Mouse (Mus musculus): ENCODE data around the gene Idh3a. TPM values are rescaled to one million over a fixed set of nuclear protein-coding genes. Genes with fewer than 3 reads are reported as not detected.
"Not testable (repeated sequence)": the region's sequence is repeated elsewhere in the genome, so short reads cannot be mapped to it uniquely, and the experiment has no call there.

The Idh3a gene
- total and polyA plus RNA-seq, 3 experiments: 160 to 282 (median 205) TPM

GRCm38 (mm10) chr9:54584127-54584526 is 2.0 kb upstream of the Idh3a start:
- not testable (repeated sequence) for H3K27me3 ChIP-seq (ENCODE audit: control insufficient read depth in 1 of 2, insufficient read depth in 2 of 2, low read length in 2 of 2); H3K4me3 ChIP-seq (ENCODE audit: control insufficient read depth in 1 of 2, insufficient read depth in 1 of 2, low read depth in 2 of 2, low read length in 2 of 2); H3K9me3 ChIP-seq (replicated peaks; ENCODE audit: insufficient read depth, low read length)
- Histone ChIP-seq H3K36me3 (ENCODE audit: control insufficient read depth in 1 of 2, insufficient read depth in 2 of 2, low read length in 2 of 2) (peaks cover 3 to 38% of the 10 kb centered on the region in 2 experiments), H3K79me2 (ENCODE audit: control insufficient read depth, insufficient read depth, low read length, poor library complexity) (peaks cover 28% of the 10 kb centered on the region), H3K27ac (ENCODE audit: control insufficient read depth, low read depth, low read length) (peak overlapping the region; percentile 98), H3K9ac (ENCODE audit: control insufficient read depth, low read depth, low read length, poor library complexity, severe bottlenecking) (peak overlapping the region; percentile 44), H3K4me1 (ENCODE audit: control insufficient read depth in 1 of 2, insufficient read depth in 2 of 2, low read length in 2 of 2) (peaks cover 9 to 29% of the 10 kb centered on the region in 2 experiments; a peak in 3 of 4 replicates)
- peak; percentile 84 for DNase-seq (ENCODE audit: low read depth, low spot score)
- TF ChIP-seq CHD1 (IDR thresholded peaks at IDR 0.05; ENCODE audit: low read depth, low read length) (0 out of 2 replicates have a peak, but pooled peaks have one; percentile 25), NELFE (IDR thresholded peaks at IDR 0.05; ENCODE audit: low read depth, low read length) (peak; percentile 44; the same call in 1 of the 2 replicates), TBP (IDR thresholded peaks at IDR 0.05; ENCODE audit: low read depth, low read length) (peak; percentile 51; the same call in 1 of the 2 replicates), CHD2 (IDR thresholded peaks at IDR 0.05; ENCODE audit: low read length) (peak; percentile 63), MAFK (IDR thresholded peaks at IDR 0.05; ENCODE audit: borderline replicate concordance, low read depth, low read length) (peak; percentile 72; the same call in 1 of the 2 replicates)

GRCm38 (mm10) chr9:54585839-54586198 is 315 bp upstream of the Idh3a start:
- peak overlapping the region; percentile 98 for H3K27ac ChIP-seq (ENCODE audit: control insufficient read depth, low read depth, low read length)
- H3K9me3 ChIP-seq (replicated peaks; ENCODE audit: insufficient read depth, low read length): no peaks in the 10 kb centered on the region
- TF ChIP-seq POLR2AphosphoS5 (IDR thresholded peaks at IDR 0.05; ENCODE audit: borderline replicate concordance, low read depth, low read length) (no peak), ZNF384 (IDR thresholded peaks at IDR 0.05; ENCODE audit: low read depth, low read length) (peak; percentile 66; the same call in 1 of the 2 replicates)
- DNase-seq (ENCODE audit: low read depth, low spot score): no peak
- H3K36me3 ChIP-seq (ENCODE audit: control insufficient read depth in 1 of 2, insufficient read depth in 2 of 2, low read length in 2 of 2): peaks cover 12 to 46% of the 10 kb centered on the region in 2 experiments
- H3K4me1 ChIP-seq (ENCODE audit: control insufficient read depth in 1 of 2, insufficient read depth in 2 of 2, low read length in 2 of 2): peaks cover 9 to 31% of the 10 kb centered on the region in 2 experiments; a peak in 3 of 4 replicates
- peak overlapping the region; percentile 63 for H3K9ac ChIP-seq (ENCODE audit: control insufficient read depth, low read depth, low read length, poor library complexity, severe bottlenecking)
- peaks cover 36% of the 10 kb centered on the region for H3K79me2 ChIP-seq (ENCODE audit: control insufficient read depth, insufficient read depth, low read length, poor library complexity)
- H3K27me3 ChIP-seq (ENCODE audit: control insufficient read depth in 1 of 2, insufficient read depth in 2 of 2, low read length in 2 of 2): no peaks in the 10 kb centered on the region
- peak overlapping the region; percentile 55 to 61 for H3K4me3 ChIP-seq (ENCODE audit: control insufficient read depth in 1 of 2, insufficient read depth in 1 of 2, low read depth in 2 of 2, low read length in 2 of 2)

- peaks cover 30 to 46% of the 10 kb centered on the region in 2 experiments for H3K36me3 ChIP-seq (ENCODE audit: control insufficient read depth in 1 of 2, insufficient read depth in 2 of 2, low read length in 2 of 2)
- H3K9me3 ChIP-seq (replicated peaks; ENCODE audit: insufficient read depth, low read length): no peaks in the 10 kb centered on the region
- no peaks in the 10 kb centered on the region for H3K27me3 ChIP-seq (ENCODE audit: control insufficient read depth in 1 of 2, insufficient read depth in 2 of 2, low read length in 2 of 2)
- peak overlapping the region; percentile 91 for H3K9ac ChIP-seq (ENCODE audit: control insufficient read depth, low read depth, low read length, poor library complexity, severe bottlenecking)
- H3K4me3 ChIP-seq (ENCODE audit: control insufficient read depth in 1 of 2, insufficient read depth in 1 of 2, low read depth in 2 of 2, low read length in 2 of 2): peak overlapping the region; percentile 89 to 94; a peak in 3 of 4 replicates
- H3K4me1 ChIP-seq (ENCODE audit: control insufficient read depth in 1 of 2, insufficient read depth in 2 of 2, low read length in 2 of 2): peaks cover 9 to 31% of the 10 kb centered on the region in 2 experiments; a peak in 3 of 4 replicates
- no peak for DNase-seq (ENCODE audit: low read depth, low spot score)
- TF ChIP-seq ZKSCAN1 (IDR thresholded peaks at IDR 0.05; ENCODE audit: low read depth, low read length) (no peak), POLR2A (IDR thresholded peaks at IDR 0.05; ENCODE audit: control insufficient read depth in 1 of 2, insufficient read depth in 1 of 2, low read depth in 1 of 2, low read length in 2 of 2, poor library complexity in 1 of 2) (no peak), ZC3H11A (IDR thresholded peaks at IDR 0.05; ENCODE audit: low read depth, low read length) (no peak), MAX (IDR thresholded peaks at IDR 0.05; ENCODE audit: low read length) (no peak), MXI1 (IDR thresholded peaks at IDR 0.05; ENCODE audit: low read depth, low read length) (no peak), USF1 (IDR thresholded peaks at IDR 0.05; ENCODE audit: low read depth, low read length) (no peak), SIN3A (IDR thresholded peaks at IDR 0.05; ENCODE audit: low read length) (no peak; the same call in 1 of the 2 replicates), NELFE (IDR thresholded peaks at IDR 0.05; ENCODE audit: low read depth, low read length) (no peak), TBP (IDR thresholded peaks at IDR 0.05; ENCODE audit: low read depth, low read length) (no peak), MAFK (IDR thresholded peaks at IDR 0.05; ENCODE audit: borderline replicate concordance, low read depth, low read length) (no peak), MEF2A (IDR thresholded peaks at IDR 0.05; ENCODE audit: extremely low read depth, insufficient replicate concordance, low read depth, low read length, poor library complexity, severe bottlenecking) (no peak)
- H3K79me2 ChIP-seq (ENCODE audit: control insufficient read depth, insufficient read depth, low read length, poor library complexity): peaks cover 38% of the 10 kb centered on the region
- no peak overlapping the region for H3K27ac ChIP-seq (ENCODE audit: control insufficient read depth, low read depth, low read length)
Observed at GRCm38 (mm10) chr9:54587863-54588262, 1.7 kb downstream of the Idh3a start.

All from MEL (cell line).